Mouse (Mus musculus) cortical plate, adult 2 months (tissue): ENCODE results near the gene Zfp746.

ENCODE experiments used
- CTCF ChIP-seq: fragments of 200-500 bp; IDR thresholded peaks from 2 replicates; pipeline ENCODE4 v1.5.1; 2011; ENCODE audit warnings: mild to moderate bottlenecking, control low read depth, low read length; ENCODE audit not compliant: insufficient read depth; ENCODE audit errors: extremely low read depth
- POLR2A ChIP-seq: fragments of 200-500 bp; IDR thresholded peaks from 2 replicates; pipeline ENCODE4 v1.6.1; 2011; ENCODE audit warnings: mild to moderate bottlenecking, low read length, control low read depth; ENCODE audit not compliant: insufficient read depth; ENCODE audit errors: extremely low read depth

GRCm38 (mm10) chr6:48022672-48023071 is 63.7 kb downstream of the Zfp746 start:
- TF ChIP-seq CTCF (no peak), POLR2A (no peak)
